In genomic region chr7:30956357-30956751, GRCm38 (mm10) we compare ENCODE assay signal across 8 mouse cellular contexts. TPM values are rescaled to one million over a fixed set of nuclear protein-coding genes. Genes with fewer than 3 reads are reported as not detected.
DNase-seq lines count a peak whose midpoint lies in the region; ATAC-seq and TF ChIP-seq lines count a peak whose summit lies in the region.

No protein-coding gene starts in this region.

- peak overlapping the region; percentile 96 for H3K9ac ChIP-seq in forebrain, embryonic 13.5 days
- peak overlapping the region; percentile 100 for H3K9ac ChIP-seq in kidney, embryonic 15.5 days

- peaks cover 7% of the 10 kb centered on the region for H3K4me1 ChIP-seq in lung, adult 2 months (ENCODE audit: control insufficient read depth, insufficient read depth, low read length)
- H3K4me1 ChIP-seq in forebrain, embryonic 13.5 days, result peaks cover 22% of the 10 kb centered on the region
- peaks cover 24% of the 10 kb centered on the region for H3K4me1 ChIP-seq in kidney, embryonic 15.5 days

- H3K27me3 ChIP-seq in forebrain, embryonic 13.5 days, result no peaks in the 10 kb centered on the region
- H3K27me3 ChIP-seq in kidney, embryonic 15.5 days, result no peaks in the 10 kb centered on the region

- intact Hi-C loops in left cerebral cortex, postnatal 25 days (cut with DNase I), result loop anchor here (1.0 to 5.0 kb wide), 3 partner anchors 60 to 367 kb away; no protein-coding TSS in a partner anchor

- H3K4me2 ChIP-seq in forebrain, embryonic 13.5 days, result peak overlapping the region; percentile 87
- H3K4me2 ChIP-seq in kidney, embryonic 15.5 days, result peak overlapping the region; percentile 90

- peak overlapping the region; percentile 98 for H3K27ac ChIP-seq in forebrain, embryonic 13.5 days
- H3K27ac ChIP-seq in kidney, embryonic 15.5 days, result peak overlapping the region; percentile 99

- no peak for TF ChIP-seq CTCF in lung, adult 2 months (IDR thresholded peaks at IDR 0.05; ENCODE audit: insufficient read depth, low read length)

- peaks cover 49% of the 10 kb centered on the region for H3K36me3 ChIP-seq in forebrain, embryonic 13.5 days (ENCODE audit: poor library complexity, severe bottlenecking)
- peaks cover 66% of the 10 kb centered on the region for H3K36me3 ChIP-seq in kidney, embryonic 15.5 days

- DNase-seq in lung, adult 2 months, result no peak
- DNase-seq in lung, postnatal 14 days, result no peak
- DNase-seq in naive thymus-derived CD4-positive, alpha-beta T cell, adult 2 months (ENCODE audit: low read depth), result peak; percentile 78
- DNase-seq in left cerebral cortex, postnatal 25 days (ENCODE audit: low spot score in 2 of 2), result no peak

- H3K9me3 ChIP-seq in forebrain, embryonic 13.5 days (replicated peaks), result no peaks in the 10 kb centered on the region
- no peaks in the 10 kb centered on the region for H3K9me3 ChIP-seq in kidney, embryonic 15.5 days (replicated peaks)

- peak; percentile 19 for ATAC-seq in activated CD4-positive, CD25-positive, alpha-beta regulatory T cell, adult 4 months
- ATAC-seq in forebrain, embryonic 13.5 days, result peak; percentile 60
- peak; percentile 34 for ATAC-seq in kidney, embryonic 15.5 days (replicated peaks; ENCODE audit: low FRiP score)
- ATAC-seq in monocyte, adult 5-6 weeks (replicated peaks; ENCODE audit: insufficient number of reproducible peaks, low FRiP score, low TSS enrichment, poor library complexity, severe bottlenecking), result no peak

- TF ChIP-seq POLR2A in lung, adult 2 months (IDR thresholded peaks at IDR 0.05; ENCODE audit: borderline replicate concordance, extremely low read depth, low read depth, low read length), result no peak

- peak overlapping the region; percentile 88 for H3K4me3 ChIP-seq in lung, adult 2 months (replicated peaks; ENCODE audit: extremely low read depth, low read depth, low read length)
- H3K4me3 ChIP-seq in forebrain, embryonic 13.5 days, result peak overlapping the region; percentile 94
- H3K4me3 ChIP-seq in kidney, embryonic 15.5 days (replicated peaks), result peak overlapping the region; percentile 93

- WGBS in lung, adult 2 months, result 2% methylated on average over 46 of the region's 49 CpGs
- WGBS in forebrain, embryonic 13.5 days, result under 1% methylated on average over 30 of the region's 49 CpGs
- under 1% methylated on average over 42 of the region's 49 CpGs for WGBS in kidney, embryonic 15.5 days

RNA-seq across cellular contexts. Expression of gene Usf2, which starts 0.2 kb away (rescaled TPM):
- 122 and 190 TPM in 2 replicates for polyA plus RNA-seq in lung, adult 2 months (2012; rRNA removed)
- polyA plus RNA-seq in activated CD4-positive, CD25-positive, alpha-beta regulatory T cell, adult 4 months (2017; shearing (Covaris generic)), result 10 to 100 TPM; 11.9 to 14.2 TPM
- polyA plus RNA-seq in forebrain, embryonic 13.5 days (2015; fragmentation: Nextera tagmentation; extraction: Ambion mirVana), result 23.9 and 24.4 TPM in 2 replicates
- polyA plus RNA-seq in kidney, embryonic 15.5 days (2015; fragmentation: Nextera tagmentation; extraction: Ambion mirVana), result 25.0 and 25.3 TPM in 2 replicates
- total RNA-seq in monocyte, adult 5-6 weeks (2017), result 126 to 170 TPM (median 139 TPM) in 3 replicates
- total RNA-seq in left cerebral cortex, postnatal 25 days (2021), result 100 to 1,000 TPM; 139 to 144 TPM

RNA-seq across cellular contexts. Expression of gene Hamp, which starts 12.5 kb away (rescaled TPM):
- polyA plus RNA-seq in lung, adult 2 months (2012; rRNA removed), result 34.5 and 45.7 TPM in 2 replicates
- polyA plus RNA-seq in activated CD4-positive, CD25-positive, alpha-beta regulatory T cell, adult 4 months (2017; shearing (Covaris generic)), result not detected
- not detected in 2 replicates for polyA plus RNA-seq in forebrain, embryonic 13.5 days (2015; fragmentation: Nextera tagmentation; extraction: Ambion mirVana)
- not detected in 2 replicates for polyA plus RNA-seq in kidney, embryonic 15.5 days (2015; fragmentation: Nextera tagmentation; extraction: Ambion mirVana)
- not detected in 3 replicates for total RNA-seq in monocyte, adult 5-6 weeks (2017)
- not detected for total RNA-seq in left cerebral cortex, postnatal 25 days (2021)

RNA-seq across cellular contexts. Expression of gene Lsr, which starts 16.9 kb away (rescaled TPM):
- 93.0 and 116 TPM in 2 replicates for polyA plus RNA-seq in lung, adult 2 months (2012; rRNA removed)
- 1 to 10 TPM; 1.6 to 2.6 TPM for polyA plus RNA-seq in activated CD4-positive, CD25-positive, alpha-beta regulatory T cell, adult 4 months (2017; shearing (Covaris generic))
- polyA plus RNA-seq in forebrain, embryonic 13.5 days (2015; fragmentation: Nextera tagmentation; extraction: Ambion mirVana), result 17.8 and 22.2 TPM in 2 replicates
- 62.7 and 62.8 TPM in 2 replicates for polyA plus RNA-seq in kidney, embryonic 15.5 days (2015; fragmentation: Nextera tagmentation; extraction: Ambion mirVana)
- total RNA-seq in monocyte, adult 5-6 weeks (2017), result 2.2 to 5.1 TPM (median 2.9 TPM) in 3 replicates
- 1 to 10 TPM; 8.8 to 9.9 TPM for total RNA-seq in left cerebral cortex, postnatal 25 days (2021)

RNA-seq across cellular contexts. Expression of gene Fam187b, which starts 17.2 kb away (rescaled TPM):
- polyA plus RNA-seq in lung, adult 2 months (2012; rRNA removed), result 5.7 and 7.2 TPM in 2 replicates
- polyA plus RNA-seq in activated CD4-positive, CD25-positive, alpha-beta regulatory T cell, adult 4 months (2017; shearing (Covaris generic)), result under 1 TPM; 0.55 to 0.86 TPM
- 0.58 and 0.74 TPM in 2 replicates for polyA plus RNA-seq in forebrain, embryonic 13.5 days (2015; fragmentation: Nextera tagmentation; extraction: Ambion mirVana)
- 5.8 and 6.8 TPM in 2 replicates for polyA plus RNA-seq in kidney, embryonic 15.5 days (2015; fragmentation: Nextera tagmentation; extraction: Ambion mirVana)
- 1.3 TPM in 1 of 3 replicates, not detected in the others for total RNA-seq in monocyte, adult 5-6 weeks (2017)
- not detected for total RNA-seq in left cerebral cortex, postnatal 25 days (2021)

RNA-seq across cellular contexts. Expression of gene Hamp2, which starts 31.9 kb away (rescaled TPM):
- polyA plus RNA-seq in lung, adult 2 months (2012; rRNA removed), result 0.75 TPM in 1 of 2 replicates, not detected in the other
- not detected for polyA plus RNA-seq in activated CD4-positive, CD25-positive, alpha-beta regulatory T cell, adult 4 months (2017; shearing (Covaris generic))
- polyA plus RNA-seq in forebrain, embryonic 13.5 days (2015; fragmentation: Nextera tagmentation; extraction: Ambion mirVana), result not detected in 2 replicates
- polyA plus RNA-seq in kidney, embryonic 15.5 days (2015; fragmentation: Nextera tagmentation; extraction: Ambion mirVana), result not detected in 2 replicates
- not detected in 3 replicates for total RNA-seq in monocyte, adult 5-6 weeks (2017)
- not detected for total RNA-seq in left cerebral cortex, postnatal 25 days (2021)

Comparison
In these comparisons a context has a peak if more than half of its experiments do, and no peak if none do; other contexts are left out.
1. RNA of gene Hamp, which starts 12.5 kb away (polyA plus RNA-seq): 34.5 to 45.7 TPM in lung, adult 2 months; not detected in activated CD4-positive, CD25-positive, alpha-beta regulatory T cell, adult 4 months, not detected in forebrain, embryonic 13.5 days and not detected in kidney, embryonic 15.5 days; every median in the first group is over 10 times any median in the second.
2. Peak in every context shown above with its lines, with median percentiles within 50 percentile points of each other: H3K4me3 ChIP-seq.